Mouse (Mus musculus) MEL (cell line): ENCODE results near the gene Cela3b.
"Not testable (repeated sequence)": the region's sequence is repeated elsewhere in the genome, so short reads cannot be mapped to it uniquely, and the experiment has no call there.

ENCODE experiments used
- E2F4 ChIP-seq: IDR thresholded peaks from 2 replicates; pipeline ENCODE4 v1.6.1; 2011; ENCODE audit warnings: low read depth, low read length, improper control_type of control experiment, borderline replicate concordance
- GABPA ChIP-seq: IDR thresholded peaks from 2 replicates; pipeline ENCODE4 v1.6.1; 2012; ENCODE audit warnings: low read depth, mild to moderate bottlenecking, inconsistent platforms, low read length, improper control_type of control experiment, moderate library complexity
- MAX ChIP-seq: IDR thresholded peaks from 2 replicates; pipeline ENCODE4 v1.6.1; 2011; ENCODE audit warnings: low read length, improper control_type of control experiment
- NRF1 ChIP-seq: IDR thresholded peaks from 2 replicates; pipeline ENCODE4 v1.6.1; 2014; ENCODE audit warnings: low read depth, mild to moderate bottlenecking, inconsistent platforms, low read length, improper control_type of control experiment, moderate library complexity; ENCODE audit not compliant: poor library complexity, insufficient read depth, severe bottlenecking
- POLR2A ChIP-seq, 2 experiments: IDR thresholded peaks; 2 replicates each; pipeline ENCODE4 v1.6.1; 2011 to 2012; ENCODE audit warnings: low read length in 2 of 2, mild to moderate bottlenecking in 2 of 2, control low read depth in 1 of 2, improper control_type of control experiment in 1 of 2, low read depth in 1 of 2, moderate library complexity in 1 of 2; ENCODE audit not compliant: control insufficient read depth in 1 of 2, insufficient read depth in 1 of 2, poor library complexity in 1 of 2
- RCOR1 ChIP-seq: IDR thresholded peaks from 2 replicates; pipeline ENCODE4 v1.6.1; 2012; ENCODE audit warnings: low read depth, mild to moderate bottlenecking, inconsistent platforms, low read length, improper control_type of control experiment
- TBP ChIP-seq: IDR thresholded peaks from 2 replicates; pipeline ENCODE4 v1.8.0; 2011; ENCODE audit warnings: low read depth, low read length, improper control_type of control experiment
- USF1 ChIP-seq: IDR thresholded peaks from 2 replicates; pipeline ENCODE4 v1.6.1; 2014; ENCODE audit warnings: low read depth, mild to moderate bottlenecking, inconsistent platforms, low read length, improper control_type of control experiment, moderate library complexity
- ZC3H11A ChIP-seq: IDR thresholded peaks from 2 replicates; pipeline ENCODE4 v1.6.1; 2012; ENCODE audit warnings: low read depth, mild to moderate bottlenecking, inconsistent platforms, low read length, improper control_type of control experiment
- ZMIZ1 ChIP-seq: IDR thresholded peaks from 2 replicates; pipeline ENCODE4 v1.6.1; 2012; ENCODE audit warnings: low read depth, mild to moderate bottlenecking, inconsistent platforms, low read length, improper control_type of control experiment, moderate library complexity

GRCm38 (mm10) chr4:137432700-137433550 lies 2.6 kb upstream of the Cela3b start:
- not testable (repeated sequence) for TF ChIP-seq ZMIZ1; ZC3H11A; POLR2A (IDR thresholded peaks at IDR 0.05; ENCODE audit: control insufficient read depth in 1 of 2, insufficient read depth in 1 of 2, low read depth in 1 of 2, low read length in 2 of 2, poor library complexity in 1 of 2); E2F4; RCOR1; NRF1; TBP; GABPA; MAX; USF1
